Mouse (Mus musculus) ES-Bruce4 (cell line): Measurements from ENCODE around the gene Tsen54.
A peak's percentile ranks its signal among the peaks of the same experiment; 100 is the strongest.

Experiments
- CTCF ChIP-seq: IDR thresholded peaks from one replicate; pipeline ENCODE4 v1.8.1; 2011; ENCODE audit warnings: low read depth, low read length
- EP300 ChIP-seq: IDR thresholded peaks from 2 replicates; pipeline ENCODE4 v1.6.1; 2011; ENCODE audit warnings: low read depth, low read length; ENCODE audit not compliant: insufficient read depth
- POLR2A ChIP-seq: IDR thresholded peaks from one replicate; pipeline ENCODE4 v1.8.1; 2011; ENCODE audit warnings: low read length; ENCODE audit not compliant: insufficient read depth

DNA sequence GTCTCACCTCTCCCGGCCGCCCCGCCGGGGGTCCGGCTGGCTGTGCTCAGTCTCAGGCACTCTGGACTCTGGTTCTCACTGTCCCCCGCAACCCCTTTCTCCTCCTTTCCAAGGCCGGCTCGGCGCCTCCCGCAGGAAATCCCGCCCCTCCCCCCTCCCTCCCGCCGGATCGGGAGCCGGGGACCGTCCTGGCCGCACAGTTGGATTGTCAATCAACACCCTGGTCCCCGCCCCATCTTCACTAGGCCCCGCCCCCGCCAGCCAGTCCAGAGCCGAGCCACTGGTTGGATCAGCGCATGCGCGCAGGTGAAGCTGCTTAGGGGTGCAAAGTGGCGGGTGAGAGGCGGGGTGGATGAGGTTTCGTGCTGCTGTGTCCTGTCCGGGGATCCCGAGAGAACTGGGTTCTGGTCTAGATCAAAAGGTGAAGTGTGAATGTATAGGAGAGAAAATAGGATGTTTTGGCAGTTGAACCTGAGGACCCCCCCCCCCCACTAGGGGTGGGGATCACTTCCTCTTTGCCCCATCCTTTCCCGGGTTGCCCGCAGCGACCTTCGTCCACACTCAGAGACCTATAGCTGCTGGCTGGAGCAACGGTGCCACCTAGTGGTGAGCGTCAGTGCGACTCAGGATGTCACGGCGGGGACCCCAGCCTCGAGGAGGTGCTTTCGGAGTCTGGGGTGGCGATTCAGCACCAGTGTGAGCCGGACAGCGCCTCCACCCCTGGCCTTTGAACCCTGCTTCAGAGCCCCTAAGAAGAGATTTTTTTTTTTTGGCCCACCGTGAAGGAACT, 822 bp upstream of the Tsen54 start, which contains the start of gene Caskin2:
- TF ChIP-seq CTCF (peak; percentile 98), POLR2A (peak; percentile 64), EP300 (no peak)
